Mouse (Mus musculus) kidney, postnatal 25 days (tissue): ENCODE data around the gene Cd248.
"Not testable (repeated sequence)": the region's sequence is repeated elsewhere in the genome, so short reads cannot be mapped to it uniquely, and the experiment has no call there.

Experiments
- DNase-seq, 2 experiments: peaks; one replicate each; pipeline ENCODE4 v3.0.0; 2021; ENCODE audit warnings: mixed read lengths in 2 of 2

The Cd248 gene

DNA sequence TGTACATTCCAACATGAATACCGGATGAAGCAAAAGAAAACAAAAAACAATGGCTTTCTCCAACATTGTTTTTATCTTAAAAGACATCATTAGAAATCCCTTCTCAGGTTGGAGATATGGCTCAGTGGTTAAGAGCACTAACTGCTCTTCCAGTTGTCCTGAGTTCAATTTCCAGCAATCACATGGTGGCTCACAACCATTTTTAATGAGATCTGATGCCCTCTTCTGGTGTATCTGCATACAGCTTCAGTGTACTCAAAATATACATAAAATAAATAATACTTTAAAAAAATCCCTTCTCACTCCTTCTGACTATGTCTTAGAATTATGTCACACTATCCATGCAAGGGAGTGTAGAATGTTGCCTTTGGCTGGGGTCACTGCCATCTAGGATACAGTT, 11.4 kb downstream of the Cd248 start:
- DNase-seq: no peak

DNA sequence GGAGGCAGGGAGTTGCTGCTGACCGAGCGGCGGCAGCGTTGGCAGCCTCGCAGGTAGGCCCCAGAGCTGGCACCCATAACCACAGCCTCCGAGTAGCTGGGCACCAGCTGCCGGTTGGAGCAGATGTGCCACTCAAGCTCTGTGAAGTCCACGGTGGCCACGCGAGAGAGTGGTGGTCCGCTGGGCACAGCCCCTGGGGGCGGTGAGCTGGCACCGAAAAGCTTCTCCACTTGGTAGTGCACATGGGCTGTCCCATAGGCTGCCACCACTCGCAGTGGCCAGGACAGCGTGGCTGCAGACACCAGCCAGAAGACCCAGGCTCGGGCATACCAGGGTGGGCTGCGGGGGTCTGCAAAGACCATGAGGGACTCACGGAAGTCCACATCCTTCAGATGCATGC, 14.1 kb downstream of the Cd248 start:
- DNase-seq: peak in 1 of 2 experiments; percentile 36

DNA sequence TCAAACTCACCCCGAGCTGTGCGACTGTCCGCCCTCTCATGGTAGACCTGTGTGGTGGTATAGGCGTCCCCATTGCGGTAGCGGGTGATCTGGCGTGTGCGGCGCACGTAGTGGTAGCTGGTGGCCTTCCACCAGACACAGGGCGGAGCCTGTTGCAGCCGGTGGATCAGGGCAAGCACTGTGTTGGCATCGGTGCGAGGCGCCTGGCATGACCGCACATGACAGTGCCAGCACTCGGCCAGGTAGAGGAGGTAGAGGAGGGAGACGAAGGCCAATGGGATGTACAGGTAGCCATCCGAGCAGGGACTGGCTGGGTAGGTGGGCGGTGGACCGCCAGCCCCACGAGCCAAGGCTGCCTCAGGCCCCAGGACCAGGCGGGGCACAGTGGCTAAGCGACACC, 14.7 kb downstream of the Cd248 start:
- no peak for DNase-seq

GRCm38 (mm10) chr19:5083961-5084833, 16.3 kb downstream of the Cd248 start:
- no peak for DNase-seq

DNA sequence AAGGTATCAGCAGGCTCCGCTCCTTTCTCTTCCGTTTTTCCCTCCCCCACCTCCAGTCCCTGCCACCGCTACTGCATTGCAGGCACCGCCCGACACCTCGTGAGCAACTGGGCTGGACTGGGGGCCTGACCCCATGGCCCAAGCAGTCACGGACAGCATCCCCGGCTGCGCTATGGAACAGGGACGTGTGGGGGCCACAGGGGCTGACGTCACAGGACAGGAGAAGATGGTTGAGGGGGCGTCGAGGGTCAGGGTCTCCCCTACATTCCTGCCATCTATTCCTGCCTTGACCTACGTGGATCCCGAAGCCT, 16.9 kb downstream of the Cd248 start:
- DNase-seq: peak in 1 of 2 experiments; percentile 39

DNA sequence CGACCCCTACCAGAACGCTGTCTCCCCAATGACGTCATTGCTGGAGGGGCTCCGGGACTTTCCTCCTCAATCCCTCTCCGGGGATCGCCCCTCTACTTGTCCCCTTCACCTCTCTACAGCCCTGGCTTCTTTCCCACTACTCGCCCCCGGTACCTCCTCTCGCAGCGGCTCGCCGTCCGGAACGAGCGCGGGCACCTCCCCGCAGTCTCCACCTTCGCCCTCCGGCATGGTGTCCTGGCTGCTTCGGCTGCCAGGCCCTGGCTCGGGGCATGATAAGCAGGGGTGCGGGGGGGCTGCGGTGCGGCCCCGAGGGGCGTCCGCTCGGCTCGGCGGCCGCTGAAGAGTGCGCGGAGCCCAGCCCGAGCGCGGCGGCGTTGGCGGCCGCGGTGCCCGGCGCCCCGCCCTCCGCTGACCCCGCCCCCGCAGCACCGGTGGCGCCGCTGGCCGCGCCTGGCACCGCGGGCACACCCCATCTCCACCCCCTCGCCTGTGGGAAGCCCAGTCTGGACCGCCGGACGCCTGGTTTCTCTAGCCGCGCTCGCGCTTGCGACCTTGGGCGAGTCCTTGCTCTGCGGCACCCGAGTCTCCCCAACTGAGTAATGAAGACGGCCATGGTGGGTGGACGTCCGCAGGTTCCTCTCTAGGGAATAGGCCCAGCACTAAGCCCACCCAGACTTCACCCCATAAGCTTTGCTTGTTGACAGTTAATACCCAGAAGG, 17.4 kb downstream of the Cd248 start, which contains the start of gene Tmem151a:
Gene Tmem151a (minus strand): TSS at position 387 of the 719 bp plus-strand sequence.
- DNase-seq: peak; percentile 60 to 82

GRCm38 (mm10) chr19:5086533-5086932, 18.7 kb downstream of the Cd248 start:
- not testable (repeated sequence) for DNase-seq

DNA sequence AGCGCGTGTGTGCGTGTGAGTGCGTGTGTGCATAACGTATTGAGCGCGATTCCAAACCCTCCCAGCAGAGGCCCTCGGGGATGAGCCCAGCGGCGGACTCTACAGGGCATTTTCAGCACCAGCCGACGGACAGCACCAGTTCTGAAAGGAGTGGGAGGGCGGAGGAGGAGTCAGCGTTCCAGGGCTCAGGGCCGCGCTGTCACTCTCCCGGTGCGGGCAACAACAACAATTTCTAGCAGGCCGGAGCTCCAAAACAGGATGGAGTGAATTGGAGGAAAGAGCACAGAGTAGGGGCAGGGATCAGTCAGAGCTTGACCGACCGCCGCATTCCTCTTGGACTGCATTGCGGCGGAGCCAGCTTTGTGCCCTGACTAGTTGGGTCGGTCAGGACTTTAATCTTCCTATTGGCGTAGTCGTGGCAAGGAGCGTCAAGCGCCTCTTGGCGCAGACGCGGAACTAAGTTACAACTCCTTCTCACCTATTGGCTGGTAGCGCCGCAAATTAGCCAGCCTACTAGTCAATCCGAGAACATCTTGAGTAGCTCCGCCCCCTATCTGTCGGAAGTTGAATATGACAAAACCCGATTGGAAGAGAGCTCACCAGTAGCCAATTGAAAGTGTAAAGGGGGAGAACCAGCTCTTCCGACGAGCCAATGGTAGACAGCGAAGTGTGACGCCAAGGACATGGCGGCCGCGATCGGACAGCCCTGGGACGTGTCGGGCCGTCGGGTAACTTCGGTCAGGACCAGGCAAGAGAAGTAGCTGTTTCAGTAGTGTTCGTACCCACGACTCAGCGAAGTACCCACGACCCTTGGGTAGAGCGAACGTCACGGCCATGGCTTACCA, 20.2 kb downstream of the Cd248 start, which contains the start of gene Yif1a:
Gene Yif1a (plus strand): TSS at position 655 of the 845 bp plus-strand sequence.
- DNase-seq: peak; percentile 98

DNA sequence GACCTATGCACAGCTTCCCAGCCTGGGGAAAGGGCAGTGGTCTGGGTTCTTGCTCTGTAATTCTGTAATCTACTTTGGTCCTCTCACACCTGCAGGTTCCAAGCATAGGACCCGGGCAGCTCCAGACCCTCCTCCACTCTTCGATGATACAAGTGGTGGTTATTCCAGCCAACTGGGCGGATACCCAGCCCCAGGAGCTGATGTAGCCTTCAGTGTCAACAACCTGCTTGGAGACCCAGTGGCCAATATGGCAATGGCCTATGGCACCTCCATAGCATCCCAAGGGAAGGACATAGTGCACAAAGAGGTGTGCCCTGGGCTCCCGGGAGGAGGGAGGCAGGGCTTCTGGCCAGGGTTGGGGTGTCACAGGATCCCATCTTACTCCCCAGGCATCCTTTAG, 21.4 kb downstream of the Cd248 start:
- DNase-seq: peak in 1 of 2 experiments; percentile 35

GRCm38 (mm10) chr19:5092083-5092482, 24.2 kb downstream of the Cd248 start:
- peak in 1 of 2 experiments; percentile 35 for DNase-seq

DNA sequence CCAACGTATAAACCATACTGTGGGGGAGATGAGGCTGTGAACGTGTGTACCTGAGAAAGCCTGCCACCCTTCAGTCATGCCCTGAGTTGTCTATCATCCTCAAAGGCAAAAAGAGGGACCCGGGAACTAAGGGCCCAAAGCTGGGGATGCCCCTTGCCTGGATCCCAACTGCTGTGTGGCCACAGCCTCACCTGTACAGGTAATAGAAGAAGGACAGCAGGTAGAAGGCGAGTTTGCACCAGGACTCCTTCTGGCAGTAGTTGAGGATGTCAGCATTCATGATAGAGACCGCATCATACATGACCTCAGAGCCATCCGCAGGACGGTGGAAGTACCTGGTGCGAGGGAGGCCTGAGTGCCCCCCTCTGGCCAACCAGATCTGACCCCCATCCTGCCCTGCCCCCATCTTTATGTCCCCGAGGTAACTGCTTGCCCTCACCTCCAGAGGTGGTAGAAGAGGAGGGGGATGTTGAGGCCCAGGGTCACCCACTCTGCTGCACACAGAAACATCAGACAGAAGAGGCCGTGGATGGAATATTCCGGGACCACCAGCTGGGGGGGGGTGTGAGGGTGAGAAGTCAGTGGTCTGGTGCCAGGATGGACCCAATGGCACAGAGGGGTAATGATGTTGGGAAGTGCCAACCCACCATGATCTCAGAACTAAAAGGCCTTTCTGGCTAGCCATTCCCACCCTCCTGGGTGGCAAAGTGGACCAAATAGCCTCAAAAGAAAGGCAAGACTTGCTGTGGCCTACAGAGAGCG, 25.8 kb downstream of the Cd248 start:
- peak in 1 of 2 experiments; percentile 36 for DNase-seq

DNA sequence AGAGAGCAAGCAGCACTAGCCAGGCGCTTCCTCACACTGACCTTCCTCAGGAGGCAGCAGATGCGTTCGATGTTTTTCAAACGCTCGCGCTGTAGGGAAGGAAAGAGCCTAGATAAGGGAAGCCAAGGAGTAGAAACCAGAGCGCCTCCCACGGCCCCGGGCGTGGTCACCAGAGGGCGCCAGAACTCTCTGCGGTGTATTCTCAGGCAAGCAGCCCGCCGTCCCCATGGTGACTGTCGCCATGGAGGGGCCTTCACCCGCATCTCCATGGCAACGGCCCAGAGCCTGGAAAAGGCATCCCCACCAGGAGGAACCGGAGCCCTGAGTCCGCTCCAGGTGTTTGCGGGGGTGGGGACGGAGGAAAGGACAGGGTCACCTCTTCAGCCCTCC, 26.4 kb downstream of the Cd248 start:
- DNase-seq: peak; percentile 95 to 96

DNA sequence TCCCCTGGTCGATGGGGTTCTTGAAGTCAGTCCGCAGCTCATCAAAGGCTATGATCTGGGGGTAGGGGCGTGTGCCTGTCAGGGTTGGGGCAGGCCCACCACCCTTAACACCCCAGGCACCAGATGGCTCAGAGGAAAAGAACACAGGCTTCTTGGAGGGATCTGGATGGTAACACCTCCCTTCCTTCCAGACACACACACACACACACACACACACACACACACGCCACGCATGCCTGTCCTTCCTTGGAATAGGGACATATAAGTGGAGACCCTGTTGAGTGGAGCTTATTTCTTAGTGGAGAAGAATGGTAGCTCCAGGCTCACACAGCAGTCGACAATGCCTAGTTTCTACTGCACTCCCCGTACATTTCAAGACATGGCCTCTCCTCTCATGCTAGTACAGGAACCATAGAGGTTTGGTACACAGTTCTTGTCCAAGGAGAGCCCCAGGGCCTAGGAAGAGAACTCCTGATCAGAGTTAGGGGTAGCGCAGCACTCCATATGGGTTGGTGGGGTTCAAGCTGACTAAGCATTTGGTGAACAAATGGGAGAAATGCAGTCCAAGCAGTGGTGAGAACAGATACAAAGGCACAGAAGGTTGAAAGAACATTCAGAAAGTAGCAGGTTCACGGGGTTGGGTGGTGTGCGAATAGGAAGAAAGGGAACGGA, 27.0 kb downstream of the Cd248 start:
- DNase-seq: no peak

- peak in 1 of 2 experiments; percentile 38 for DNase-seq
These were observed 28.1 kb downstream of the Cd248 start for GRCm38 (mm10) chr19:5095887-5096474.

DNA sequence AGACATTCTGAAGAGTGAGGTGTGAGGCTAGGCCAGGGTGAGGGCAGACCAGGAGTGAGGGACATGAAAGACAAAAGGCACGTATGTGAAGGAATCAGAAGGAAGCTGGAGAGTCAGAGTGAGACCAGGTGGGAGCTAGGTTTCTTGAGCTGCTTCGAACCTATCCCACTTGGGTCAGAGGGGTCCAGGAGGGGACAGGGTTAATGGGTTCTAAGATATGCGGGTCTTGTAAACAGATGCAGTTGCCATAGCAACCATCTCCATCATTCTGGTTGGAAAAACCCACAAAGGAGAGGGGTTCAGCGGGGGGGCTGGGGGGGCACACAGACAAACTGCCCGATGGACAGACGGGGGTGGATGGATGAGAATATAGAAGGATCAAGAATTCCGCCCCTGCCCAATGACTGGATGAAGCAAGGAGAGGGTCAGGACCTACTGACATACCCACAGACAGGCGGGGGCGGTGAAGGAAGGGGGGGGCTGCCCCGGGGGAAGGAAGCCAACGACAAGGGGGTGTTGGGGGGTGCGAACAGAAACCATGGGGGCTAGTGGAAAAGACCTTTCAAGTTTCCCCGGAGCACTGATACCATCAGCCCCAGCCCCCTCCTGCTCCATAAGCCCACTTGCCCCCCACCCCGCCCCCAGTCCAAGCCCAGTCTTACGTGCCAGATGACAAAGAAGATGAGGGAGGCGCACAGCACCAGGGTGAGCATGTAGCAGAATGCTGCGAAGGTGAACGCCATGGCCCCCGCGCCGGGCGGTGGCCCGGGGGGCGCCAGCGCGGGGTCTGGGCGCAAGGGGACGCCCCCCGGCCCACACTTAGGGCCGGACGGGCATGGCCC, 29.9 kb downstream of the Cd248 start:
- peak in 1 of 2 experiments; percentile 32 for DNase-seq

DNA sequence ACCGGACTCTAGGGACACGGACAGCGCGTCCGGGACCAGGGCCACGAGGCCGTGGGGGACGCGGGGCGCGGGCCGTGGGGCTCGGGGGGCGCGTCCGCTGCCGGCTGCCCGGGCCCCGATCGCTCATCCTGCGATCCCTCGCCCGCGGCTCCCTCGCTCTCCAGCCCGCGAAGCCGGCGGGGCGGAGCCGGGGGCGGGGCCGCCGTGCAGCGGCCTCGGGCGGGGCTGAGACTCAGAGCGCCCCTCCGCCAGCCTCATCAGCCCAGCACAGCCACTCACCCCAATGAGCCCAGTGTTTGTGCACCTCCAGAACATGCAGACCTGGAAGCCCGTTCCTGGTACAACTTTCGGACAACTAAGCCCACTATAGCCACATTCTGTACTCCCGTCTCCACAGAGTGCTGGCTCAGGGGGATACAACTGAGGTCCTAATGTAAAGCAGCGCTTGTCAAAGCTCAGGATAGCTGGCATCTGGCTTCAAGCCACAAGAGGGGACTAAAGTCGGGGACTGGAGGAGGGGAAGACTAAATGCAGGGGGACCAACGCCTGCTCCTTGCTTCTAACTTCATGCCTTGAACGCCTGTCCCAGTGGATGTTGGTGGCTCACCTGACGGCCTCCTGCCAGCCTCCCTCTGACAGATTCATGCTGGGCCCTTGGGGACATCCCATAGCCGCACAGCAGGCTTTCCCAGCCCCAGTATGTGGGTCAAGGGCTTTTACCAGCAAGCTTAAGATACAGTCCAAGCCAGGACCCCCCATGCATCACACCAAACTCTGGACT, 30.7 kb downstream of the Cd248 start, which contains the start of gene Cnih2:
Gene Cnih2 (minus strand): TSS at position 159 of the 781 bp plus-strand sequence.
- peak; percentile 55 to 68 for DNase-seq

DNA sequence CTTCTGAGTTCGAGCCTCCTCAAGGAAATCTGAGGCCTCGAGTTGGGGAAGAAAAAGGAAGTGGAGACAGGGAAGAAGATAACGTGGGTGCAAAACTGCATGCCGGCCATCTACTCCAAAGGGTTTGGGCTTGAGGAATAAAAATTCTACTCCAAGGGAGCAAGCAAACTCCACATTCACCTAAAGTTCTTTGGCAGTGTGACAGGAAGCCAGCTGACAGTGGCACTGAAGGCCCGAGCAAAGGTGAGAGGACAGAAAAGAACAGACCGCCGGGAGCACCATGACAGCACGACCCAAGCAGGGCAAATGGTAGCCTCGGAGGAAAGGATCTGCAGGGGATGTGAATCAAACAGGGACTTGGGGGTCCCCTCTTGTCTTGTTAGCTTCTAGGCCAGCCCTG, 38.2 kb downstream of the Cd248 start:
- peak; percentile 67 to 77 for DNase-seq

DNA sequence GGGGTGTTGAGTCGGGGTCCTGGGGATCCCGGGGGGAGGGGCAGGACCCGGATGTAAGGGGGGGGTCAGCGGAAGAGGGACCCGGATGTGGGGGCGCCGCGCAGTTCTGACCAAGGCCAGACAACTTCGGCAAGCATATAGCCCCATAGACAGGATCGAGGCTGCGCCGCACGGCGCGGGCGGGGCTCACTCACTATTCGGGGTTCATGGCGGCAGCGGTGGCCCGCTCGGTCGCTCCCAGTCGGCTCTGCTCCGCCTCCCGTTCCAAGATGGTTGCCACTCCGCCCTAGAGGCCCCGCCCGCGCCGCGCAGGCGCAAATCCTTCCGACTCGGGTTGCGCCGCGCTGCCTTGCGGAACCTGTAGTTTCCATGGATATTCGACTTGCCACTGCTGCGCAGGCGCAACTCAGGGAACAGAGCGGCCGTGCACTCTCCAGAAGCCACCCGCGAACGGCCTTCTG, 38.9 kb downstream of the Cd248 start, which contains the start of gene Rab1b:
Gene Rab1b (minus strand): TSS at position 342 of the 461 bp plus-strand sequence.
- peak; percentile 98 to 99 for DNase-seq
